Mouse (Mus musculus) intestine, embryonic 14.5 days (tissue): ENCODE measurements around the gene Cox7a2l. TPM values are rescaled to one million over a fixed set of nuclear protein-coding genes. Genes with fewer than 3 reads are reported as not detected.

Source experiments
- polyA plus RNA-seq: library from polyadenylated mRNA; unstranded; fragments of >200 nt; fragmentation: Nextera tagmentation; extraction: Ambion mirVana; gene quantifications from 2 replicates; pipeline ENCODE4 v1.2.1, GENCODE M21; 2014

The Cox7a2l gene
- polyA plus RNA-seq, 1 experiment from 2014 or later, result 192 TPM

Other genes with a start within 250 kb of the Cox7a2l start
- gene Eml4, start 166.4 kb downstream of the Cox7a2l start, polyA plus RNA-seq, result 52.5 and 52.9 TPM in 2 replicates
- gene Kcng3, start 114.6 kb upstream of the Cox7a2l start, polyA plus RNA-seq, result not detected in 2 replicates
- gene Mta3, start 188.8 kb upstream of the Cox7a2l start, polyA plus RNA-seq, result 31.6 and 37.0 TPM in 2 replicates